Mouse (Mus musculus): ENCODE data around the gene Mxd4. TPM values are rescaled to one million over a fixed set of nuclear protein-coding genes. Genes with fewer than 3 reads are reported as not detected.

Mxd4 gene
- 92.5 TPM for total RNA-seq (2023)

GRCm38 (mm10) chr5:34187601-34188316 lies at the start of gene Mxd4:
Gene Mxd4, minus strand, starts transcription at chr5:34187720.

GRCm38 (mm10) chr5:34168950-34169891 lies 18.3 kb downstream of the Mxd4 start, which contains the start of the genes Poln and Haus3:
Gene Poln, minus strand, starts transcription at chr5:34169448.
Gene Haus3, minus strand, starts transcription at chr5:34169527.

Other genes starting within 250 kb of the Mxd4 start
- not detected for gene Gm1673, start 204.3 kb downstream of the Mxd4 start, total RNA-seq (2023)
- 0.12 TPM for gene Nat8l, start 191.7 kb downstream of the Mxd4 start, total RNA-seq (2023)
- 1.5 TPM for gene Poln, start 18.3 kb downstream of the Mxd4 start, total RNA-seq (2023)
- gene Haus3, start 18.2 kb downstream of the Mxd4 start, total RNA-seq (2023), result 42.7 TPM
- 4.6 TPM for gene Zfyve28, start 100.7 kb upstream of the Mxd4 start, total RNA-seq (2023)
- gene Cfap99, start 100.9 kb upstream of the Mxd4 start, total RNA-seq (2023), result not detected
- gene Rnf4, start 148.6 kb upstream of the Mxd4 start, total RNA-seq (2023), result 233 TPM
- 91.0 TPM for gene Fam193a, start 182.2 kb upstream of the Mxd4 start, total RNA-seq (2023)